9 mouse cellular contexts compared by ENCODE assay signal in the genomic region with DNA sequence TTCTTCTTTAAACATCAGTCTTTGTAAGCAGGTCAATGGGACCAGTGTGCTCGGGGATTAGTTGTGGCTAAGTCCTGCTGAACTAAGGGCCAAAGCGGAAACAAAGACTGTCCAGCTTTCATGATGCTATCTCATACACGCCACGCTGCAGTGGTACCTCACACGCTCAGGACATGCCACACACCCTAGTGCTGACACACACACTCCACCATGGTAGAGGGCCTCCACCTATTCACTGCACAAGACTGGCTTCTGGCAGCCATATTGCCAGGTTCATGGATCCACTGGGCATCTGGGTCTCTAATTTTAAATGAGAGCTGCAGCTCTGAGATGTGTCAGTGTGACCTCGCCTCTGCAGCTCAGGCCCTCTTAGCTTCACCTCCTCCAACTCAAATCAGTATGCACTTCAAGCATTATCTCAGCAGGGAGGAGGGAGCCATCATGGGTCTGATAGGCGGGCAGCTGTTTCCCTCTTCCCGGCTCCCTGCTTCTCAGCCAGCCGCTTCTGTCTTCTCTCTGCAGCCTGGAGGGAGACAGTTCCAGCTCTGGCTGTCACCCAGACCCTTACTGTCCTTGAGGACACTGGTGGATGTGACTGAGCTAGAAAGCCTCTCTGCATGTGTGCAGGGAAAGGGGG.
DNase-seq lines count a peak whose midpoint lies in the region; ATAC-seq and TF ChIP-seq lines count a peak whose summit lies in the region.
"Had no signal": no experiment of that assay in that cellular context is flagged by ENCODE, and none has a peak within 500 bp of the region (broad histone marks: within the 10 kb centered on the region; RNA-seq: fewer than 3 reads in every experiment).

No protein-coding gene starts in this region.

- DNase-seq in layer of hippocampus, adult 9-11 months = peak; percentile 24
- no peak for DNase-seq in layer of hippocampus, postnatal 25 days (ENCODE audit: extremely low spot score in 1 of 2, low spot score in 1 of 2)
- peak; percentile 41 to 49 for DNase-seq in cerebellum, adult 2 months
- peak; percentile 75 for DNase-seq in midbrain, embryonic 14.5 days
- DNase-seq in layer of hippocampus, adult 18-20 months (ENCODE audit: low spot score in 2 of 2) = no peak
- no peak for DNase-seq in spleen, postnatal 4 days (ENCODE audit: low spot score in 2 of 2)
- DNase-seq in kidney, adult 11 months = no peak

- H3K9me3 ChIP-seq in heart, embryonic 13.5 days = no peaks in the 10 kb centered on the region
- no peaks in the 10 kb centered on the region for H3K9me3 ChIP-seq in midbrain, embryonic 14.5 days (ENCODE audit: control insufficient read depth, low read length)
- H3K9me3 ChIP-seq: intestine, embryonic 15.5 days had no signal

- H3K27ac ChIP-seq in cerebellum, adult 2 months (ENCODE audit: insufficient read depth, low read length) = peak overlapping the region; percentile 62; the same call in 1 of the 2 replicates
- H3K27ac ChIP-seq in heart, embryonic 13.5 days (replicated peaks) = peak overlapping the region; percentile 85
- peak overlapping the region; percentile 87 for H3K27ac ChIP-seq in midbrain, embryonic 14.5 days (replicated peaks; ENCODE audit: low read depth, low read length)

- no peak overlapping the region for H3K4me3 ChIP-seq in cerebellum, adult 2 months (replicated peaks; ENCODE audit: insufficient read depth, low read depth, low read length)
- no peak overlapping the region for H3K4me3 ChIP-seq in heart, embryonic 13.5 days
- H3K4me3 ChIP-seq in midbrain, embryonic 14.5 days (replicated peaks; ENCODE audit: low read depth, low read length) = no peak overlapping the region
- H3K4me3 ChIP-seq: intestine, embryonic 15.5 days had no signal

- 0 out of 2 replicates have a peak overlapping the region, but pooled peaks have one; percentile 8 for H3K4me2 ChIP-seq in heart, embryonic 13.5 days
- no peak overlapping the region for H3K4me2 ChIP-seq in midbrain, embryonic 14.5 days (ENCODE audit: low read length)

- no peak for ATAC-seq in heart, embryonic 13.5 days (ENCODE audit: extremely low read depth, insufficient number of reproducible peaks, low FRiP score, low TSS enrichment)
- peak; percentile 66 for ATAC-seq in midbrain, embryonic 14.5 days (ENCODE audit: low FRiP score, low TSS enrichment)

- no peaks in the 10 kb centered on the region for H3K27me3 ChIP-seq in cerebellum, adult 2 months (ENCODE audit: control insufficient read depth, insufficient read depth, low read length)
- no peaks in the 10 kb centered on the region for H3K27me3 ChIP-seq in heart, embryonic 13.5 days (replicated peaks)
- no peaks in the 10 kb centered on the region for H3K27me3 ChIP-seq in midbrain, embryonic 14.5 days (ENCODE audit: control insufficient read depth, insufficient read depth, low read length)
- H3K27me3 ChIP-seq: intestine, embryonic 15.5 days had no signal

- TF ChIP-seq POLR2A in cerebellum, adult 2 months (IDR thresholded peaks at IDR 0.05; ENCODE audit: borderline replicate concordance, insufficient read depth, low read length) = no peak

- 71% methylated on average over 9 of the region's 9 CpGs for WGBS in cerebellum, adult 2 months
- WGBS in heart, embryonic 13.5 days = 23% methylated on average over 9 of the region's 9 CpGs
- WGBS in midbrain, embryonic 14.5 days = 9% methylated on average over 9 of the region's 9 CpGs

- H3K4me1 ChIP-seq in cerebellum, adult 2 months (ENCODE audit: control insufficient read depth, insufficient read depth, low read length) = peaks cover 23% of the 10 kb centered on the region
- H3K4me1 ChIP-seq in heart, embryonic 13.5 days = peaks cover 53% of the 10 kb centered on the region
- peaks cover 32% of the 10 kb centered on the region for H3K4me1 ChIP-seq in midbrain, embryonic 14.5 days (ENCODE audit: control insufficient read depth, insufficient read depth, low read length)

- no peak for TF ChIP-seq CTCF in cerebellum, adult 2 months (IDR thresholded peaks at IDR 0.05; ENCODE audit: borderline replicate concordance, insufficient read depth, low read depth, low read length)

- no peak overlapping the region for H3K9ac ChIP-seq in heart, embryonic 13.5 days
- no peak overlapping the region for H3K9ac ChIP-seq in midbrain, embryonic 14.5 days (replicated peaks; ENCODE audit: low read length)
- H3K9ac ChIP-seq: intestine, embryonic 15.5 days had no signal

- no peaks in the 10 kb centered on the region for H3K36me3 ChIP-seq in heart, embryonic 13.5 days
- H3K36me3 ChIP-seq in midbrain, embryonic 14.5 days (ENCODE audit: control insufficient read depth, insufficient read depth, low read length) = no peaks in the 10 kb centered on the region
- H3K36me3 ChIP-seq: intestine, embryonic 15.5 days had no signal

Comparison
In these comparisons a context has a peak if more than half of its experiments do, and no peak if none do; other contexts are left out.
1. DNase-seq: peak in layer of hippocampus, adult 9-11 months (single experiment), cerebellum, adult 2 months (2 of 2) and midbrain, embryonic 14.5 days (single experiment); none in layer of hippocampus, postnatal 25 days (0 of 2), layer of hippocampus, adult 18-20 months (0 of 2), spleen, postnatal 4 days (0 of 2) and kidney, adult 11 months (single experiment).
2. Peak in every context shown above with its lines, with median percentiles within 50 percentile points of each other: H3K27ac ChIP-seq.